ENCODE assay signal across 28 mouse cellular contexts in the genomic region with DNA sequence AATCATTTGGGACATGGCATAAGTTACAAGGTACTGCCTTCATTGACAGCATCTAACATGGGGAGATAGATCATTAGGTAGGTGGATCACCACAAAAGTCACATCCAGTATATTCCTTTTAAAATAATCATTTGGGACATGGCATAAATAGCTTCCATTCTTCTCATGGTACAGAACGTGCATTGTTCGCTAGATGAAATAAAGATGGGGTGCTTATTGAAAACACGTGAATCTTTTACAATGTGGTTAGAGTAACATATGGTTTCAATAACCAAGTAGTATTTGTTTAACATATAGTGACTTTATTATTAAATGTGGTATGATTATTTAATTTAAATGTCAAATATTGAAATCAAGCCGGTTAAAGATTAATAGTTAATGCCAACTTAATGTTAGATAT.
DNase-seq lines count a peak whose midpoint lies in the region; ATAC-seq lines count a peak whose summit lies in the region.
"Had no signal": no experiment of that assay in that cellular context is flagged by ENCODE, and none has a peak within 500 bp of the region (broad histone marks: within the 10 kb centered on the region; RNA-seq: fewer than 3 reads in every experiment).

No protein-coding gene starts in this region.

- no peak overlapping the region for H3K4me3 ChIP-seq in hindbrain, embryonic 11.5 days (ENCODE audit: low read depth, low read length)
- H3K4me3 ChIP-seq in hindbrain, embryonic 14.5 days (replicated peaks; ENCODE audit: low read length) = no peak overlapping the region
- H3K4me3 ChIP-seq: embryonic facial prominence, embryonic 12.5 days; erythroblast, embryonic 14.5 days; forebrain, embryonic 13.5 days; gastrocnemius, adult 2 months; heart, embryonic 12.5 days; heart, embryonic 15.5 days; hindbrain, embryonic 10.5 days; hindbrain, embryonic 15.5 days; intestine, embryonic 15.5 days had no signal

- DNase-seq in embryo, embryonic 10.5 days (ENCODE audit: low spot score) = peak; percentile 17
- no peak for DNase-seq in embryo, embryonic 9.5 days (ENCODE audit: extremely low spot score)
- DNase-seq in hindbrain, embryonic 11.5 days (ENCODE audit: low spot score) = peak; percentile 8
- DNase-seq in hindbrain, embryonic 14.5 days (ENCODE audit: low spot score) = no peak
- peak; percentile 71 for DNase-seq in forelimb bud, embryonic 11.5 days (ENCODE audit: low read depth, low spot score)
- no peak for DNase-seq in gastrocnemius, postnatal 4 days (ENCODE audit: low spot score in 2 of 2)
- DNase-seq in left cerebral cortex, postnatal 4 days = no peak
- DNase-seq: adrenal gland, postnatal 10 days; cerebellum, adult 11 months; cerebellum, adult 2 months; cerebellum, adult 9-11 months; cerebellum, postnatal 25 days; gastrocnemius, adult 2 months; gastrocnemius, postnatal 14 days; heart, adult 18-20 months; heart, postnatal 10 days; heart, postnatal 36 days; kidney, adult 11 months had no signal

- no peaks in the 10 kb centered on the region for H3K4me1 ChIP-seq in hindbrain, embryonic 11.5 days (replicated peaks; ENCODE audit: control insufficient read depth, insufficient read depth, low read length)
- no peaks in the 10 kb centered on the region for H3K4me1 ChIP-seq in hindbrain, embryonic 14.5 days (replicated peaks; ENCODE audit: control insufficient read depth, insufficient read depth, low read length)
- H3K4me1 ChIP-seq: forebrain, embryonic 13.5 days; heart, embryonic 15.5 days; hindbrain, embryonic 10.5 days; hindbrain, embryonic 15.5 days; intestine, embryonic 15.5 days had no signal

- no peak for ATAC-seq in hindbrain, embryonic 11.5 days (ENCODE audit: low FRiP score)
- no peak for ATAC-seq in hindbrain, embryonic 14.5 days (ENCODE audit: low FRiP score)
- ATAC-seq: forebrain, embryonic 13.5 days; forebrain, embryonic 16.5 days; intestine, embryonic 15.5 days; Patski had no signal

- H3K4me2 ChIP-seq in hindbrain, embryonic 11.5 days (replicated peaks; ENCODE audit: low read depth, low read length) = no peak overlapping the region
- H3K4me2 ChIP-seq in hindbrain, embryonic 14.5 days (replicated peaks) = no peak overlapping the region
- H3K4me2 ChIP-seq: embryonic facial prominence, embryonic 12.5 days; forebrain, embryonic 13.5 days; heart, embryonic 12.5 days; heart, embryonic 15.5 days; hindbrain, embryonic 15.5 days; intestine, embryonic 15.5 days had no signal

- no peak overlapping the region for H3K9ac ChIP-seq in hindbrain, embryonic 11.5 days (ENCODE audit: low read depth, low read length)
- no peak overlapping the region for H3K9ac ChIP-seq in hindbrain, embryonic 14.5 days
- H3K9ac ChIP-seq: embryonic facial prominence, embryonic 12.5 days; forebrain, embryonic 13.5 days; heart, embryonic 12.5 days; heart, embryonic 15.5 days; hindbrain, embryonic 15.5 days; intestine, embryonic 15.5 days had no signal

- intact Hi-C loops in left cerebral cortex, postnatal 4 days (cut with DNase I) = no loop called here

- no peaks in the 10 kb centered on the region for H3K27me3 ChIP-seq in hindbrain, embryonic 11.5 days (ENCODE audit: control insufficient read depth, insufficient read depth, low read length)
- no peaks in the 10 kb centered on the region for H3K27me3 ChIP-seq in hindbrain, embryonic 14.5 days (ENCODE audit: control insufficient read depth, insufficient read depth, low read length)
- H3K27me3 ChIP-seq: embryonic facial prominence, embryonic 12.5 days; forebrain, embryonic 13.5 days; heart, embryonic 12.5 days; heart, embryonic 15.5 days; hindbrain, embryonic 15.5 days; intestine, embryonic 15.5 days; Patski had no signal

- H3K36me3 ChIP-seq in hindbrain, embryonic 11.5 days (ENCODE audit: control insufficient read depth, insufficient read depth, low read length) = no peaks in the 10 kb centered on the region
- no peaks in the 10 kb centered on the region for H3K36me3 ChIP-seq in hindbrain, embryonic 14.5 days (replicated peaks; ENCODE audit: control insufficient read depth, insufficient read depth)
- H3K36me3 ChIP-seq: embryonic facial prominence, embryonic 12.5 days; heart, embryonic 12.5 days; heart, embryonic 15.5 days; hindbrain, embryonic 10.5 days; hindbrain, embryonic 15.5 days; intestine, embryonic 15.5 days had no signal

- 76% methylated on average over 4 of the region's 4 CpGs for WGBS in hindbrain, embryonic 11.5 days
- WGBS in hindbrain, embryonic 14.5 days = 91% methylated on average over 4 of the region's 4 CpGs

- H3K27ac ChIP-seq in hindbrain, embryonic 11.5 days (ENCODE audit: low read depth, low read length) = no peak overlapping the region
- no peak overlapping the region for H3K27ac ChIP-seq in hindbrain, embryonic 14.5 days
- H3K27ac ChIP-seq: embryonic facial prominence, embryonic 12.5 days; forebrain, embryonic 13.5 days; gastrocnemius, adult 2 months; heart, embryonic 15.5 days; hindbrain, embryonic 10.5 days; hindbrain, embryonic 15.5 days; intestine, embryonic 15.5 days had no signal

- no peaks in the 10 kb centered on the region for H3K9me3 ChIP-seq in hindbrain, embryonic 11.5 days (ENCODE audit: control insufficient read depth, low read length)
- H3K9me3 ChIP-seq in hindbrain, embryonic 14.5 days (ENCODE audit: control insufficient read depth, low read length) = no peaks in the 10 kb centered on the region
- H3K9me3 ChIP-seq: embryonic facial prominence, embryonic 12.5 days; forebrain, embryonic 13.5 days; heart, embryonic 12.5 days; heart, embryonic 15.5 days; hindbrain, embryonic 10.5 days; hindbrain, embryonic 15.5 days; intestine, embryonic 15.5 days had no signal

Comparison
In these comparisons a context has a peak if more than half of its experiments do, and no peak if none do; other contexts are left out.
1. DNase-seq: peak in embryo, embryonic 10.5 days (single experiment), hindbrain, embryonic 11.5 days (single experiment) and forelimb bud, embryonic 11.5 days (single experiment); none in embryo, embryonic 9.5 days (single experiment), hindbrain, embryonic 14.5 days (single experiment), gastrocnemius, postnatal 4 days (0 of 2) and left cerebral cortex, postnatal 4 days (single experiment).